Mouse (Mus musculus) CH12.LX (cell line): ENCODE measurements around the gene Xpr1. TPM values are rescaled to one million over a fixed set of nuclear protein-coding genes. Genes with fewer than 3 reads are reported as not detected.

Experiments
- DNase-seq: peaks from one replicate; pipeline ENCODE4 v3.0.0-alpha.2; 2013; ENCODE audit errors: extremely low read depth
- H3K27ac ChIP-seq: 2 replicates; pipeline ENCODE4 v1.5.1; 2012; ENCODE audit warnings: low read depth, mild to moderate bottlenecking, control low read depth, moderate library complexity; ENCODE audit not compliant: insufficient read depth
- H3K27me3 ChIP-seq: replicated peaks from 2 replicates; pipeline ENCODE3; 2012; ENCODE audit warnings: inconsistent platforms
- H3K36me3 ChIP-seq, 2 experiments: replicated peaks in 1 of 2; 2 replicates each; pipeline versions ENCODE3 to v1.6.1; 2012; ENCODE audit warnings: inconsistent platforms in 1 of 2, low read length in 1 of 2, mild to moderate bottlenecking in 1 of 2, mixed read lengths in 1 of 2, moderate library complexity in 1 of 2; ENCODE audit not compliant: control insufficient read depth in 1 of 2, insufficient read depth in 1 of 2
- H3K4me1 ChIP-seq, 2 experiments: 2 replicates each; pipeline ENCODE4 v1.6.1; 2012; ENCODE audit warnings: inconsistent platforms in 1 of 2, moderate library complexity in 1 of 2; ENCODE audit not compliant: insufficient read depth in 2 of 2, control insufficient read depth in 1 of 2
- H3K4me2 ChIP-seq: 2 replicates; pipeline ENCODE4 v1.6.1; 2012; ENCODE audit warnings: low read depth, mild to moderate bottlenecking, control low read depth; ENCODE audit not compliant: poor library complexity, insufficient read depth, severe bottlenecking
- H3K4me3 ChIP-seq, 3 experiments: fragments of 150-350 bp in 1 of 3; sonication (generic) in 1 of 3; replicated peaks in 1 of 3; 2 replicates each; pipeline versions ENCODE3 to v1.5.1; 2011 to 2012; ENCODE audit warnings: low read depth in 2 of 3, low read length in 2 of 3, mild to moderate bottlenecking in 2 of 3, moderate library complexity in 2 of 3, control low read depth in 1 of 3, improper control_type of control experiment in 1 of 3, inconsistent platforms in 1 of 3, mixed read lengths in 1 of 3; ENCODE audit not compliant: poor library complexity in 1 of 3
- H3K79me2 ChIP-seq: replicated peaks from 2 replicates; pipeline ENCODE4 v1.6.1; 2012; ENCODE audit warnings: mild to moderate bottlenecking, moderate library complexity; ENCODE audit not compliant: control insufficient read depth, poor library complexity, insufficient read depth, severe bottlenecking; ENCODE audit errors: extremely low read depth
- H3K9ac ChIP-seq: 2 replicates; pipeline ENCODE4 v1.6.1; 2012; ENCODE audit warnings: low read depth, mild to moderate bottlenecking, control low read depth, moderate library complexity; ENCODE audit not compliant: insufficient read depth
- H3K9me3 ChIP-seq: replicated peaks from 2 replicates; pipeline ENCODE3; 2012; ENCODE audit warnings: low read length, inconsistent platforms, mixed read lengths
- BHLHE40 ChIP-seq: IDR thresholded peaks from 2 replicates; pipeline ENCODE4 v1.6.1; 2011; ENCODE audit warnings: mild to moderate bottlenecking, low read depth, low read length, improper control_type of control experiment
- E2F4 ChIP-seq: IDR thresholded peaks from 2 replicates; pipeline ENCODE4 v1.6.1; 2011; ENCODE audit warnings: low read depth, low read length, improper control_type of control experiment; ENCODE audit not compliant: insufficient replicate concordance
- KAT2A ChIP-seq: IDR thresholded peaks from 2 replicates; pipeline ENCODE4 v1.6.1; 2012; ENCODE audit warnings: low read length, improper control_type of control experiment, inconsistent platforms; ENCODE audit not compliant: insufficient replicate concordance
- MAX ChIP-seq: IDR thresholded peaks from 2 replicates; pipeline ENCODE4 v1.6.1; 2011; ENCODE audit warnings: low read length, improper control_type of control experiment
- MXI1 ChIP-seq: IDR thresholded peaks from 2 replicates; pipeline ENCODE4 v1.6.1; 2011; ENCODE audit warnings: mild to moderate bottlenecking, low read depth, low read length, improper control_type of control experiment
- MYC ChIP-seq: IDR thresholded peaks from 2 replicates; pipeline ENCODE4 v1.6.1; 2011; ENCODE audit warnings: low read depth, mild to moderate bottlenecking, improper control_type of control experiment, low read length
- NRF1 ChIP-seq: IDR thresholded peaks from 2 replicates; pipeline ENCODE4 v1.6.1; 2014; ENCODE audit warnings: low read depth, mild to moderate bottlenecking, inconsistent platforms, low read length, improper control_type of control experiment, moderate library complexity
- PAX5 ChIP-seq: IDR thresholded peaks from 2 replicates; pipeline ENCODE4 v1.6.1; 2012; ENCODE audit warnings: low read length, inconsistent platforms, mixed read lengths
- POLR2A ChIP-seq: IDR thresholded peaks from 2 replicates; pipeline ENCODE4 v1.6.1; 2011; ENCODE audit warnings: low read depth, mild to moderate bottlenecking, improper control_type of control experiment, low read length
- USF1 ChIP-seq: IDR thresholded peaks from 2 replicates; pipeline ENCODE4 v1.6.1; 2014; ENCODE audit warnings: low read depth, mild to moderate bottlenecking, inconsistent platforms, low read length, improper control_type of control experiment
- ZKSCAN1 ChIP-seq: IDR thresholded peaks from 2 replicates; pipeline ENCODE4 v1.6.1; 2012; ENCODE audit warnings: low read depth, inconsistent platforms, low read length, improper control_type of control experiment, borderline replicate concordance
- ZMIZ1 ChIP-seq: IDR thresholded peaks from 2 replicates; pipeline ENCODE4 v1.6.1; 2012; ENCODE audit warnings: low read depth, mild to moderate bottlenecking, inconsistent platforms, low read length, improper control_type of control experiment
- dilution Hi-C: fragments of 300-500 bp; cut with MboI; formaldehyde crosslinking; loops from 2 replicates; pipeline ENCODE4 v1.14.3; 2020; ENCODE audit warnings: low sequenced_read_pairs; ENCODE audit not compliant: extremely low pct_unique_long_range_greater_than_20kb, extremely low pct_ligation_motif_present
- in situ Hi-C: fragments of 300-500 bp; cut with MboI; formaldehyde crosslinking; loops from 3 replicates; pipeline ENCODE4 v1.14.3; 2019; ENCODE audit warnings: low sequenced_read_pairs, low pct_ligation_motif_present, low pct_unique_long_range_greater_than_20kb, mixed read lengths
- polyA plus RNA-seq: library from polyadenylated mRNA; unstranded; fragments of >175 nt; gene quantifications from 2 replicates; pipeline ENCODE4 v1.2.1, GENCODE M21; 2012; ENCODE audit warnings: low read depth; ENCODE audit not compliant: insufficient read length
- total RNA-seq, 2 experiments: library from RNA; depleted of rRNA; stranded (reverse); fragments of 300-350 nt in 1 of 2; fragments of >200 nt in 1 of 2; gene quantifications; 2 replicates each; pipeline ENCODE4 v1.2.3; 2012 to 2014

Xpr1 gene
- total and polyA plus RNA-seq, 3 experiments = 7.7 to 13.1 (median 9.6) TPM

- peaks cover 0 to 13% of the 10 kb centered on the region in 2 experiments; a peak in 3 of 4 replicates for H3K4me1 ChIP-seq
- no peaks in the 10 kb centered on the region for H3K79me2 ChIP-seq
- H3K27ac ChIP-seq = no peak overlapping the region
- H3K9me3 ChIP-seq = no peaks in the 10 kb centered on the region
- TF ChIP-seq KAT2A = no peak
- TF ChIP-seq NRF1 = no peak
- no peak for TF ChIP-seq PAX5
- no peak for TF ChIP-seq USF1
- TF ChIP-seq POLR2A = no peak
- TF ChIP-seq, all 38 proteins: peak for 0
- Histone ChIP-seq H3K9ac (no peak overlapping the region), H3K4me3 (no peak overlapping the region), H3K27me3 (no peaks in the 10 kb centered on the region), H3K36me3 (no peaks in the 10 kb centered on the region), H3K4me2 (no peak overlapping the region)
- dilution Hi-C loops (no loop called here), in situ Hi-C loops (no loop called here)
- DNase-seq = peak; percentile 33
Measured at GRCm38 (mm10) chr1:155425743-155426315, 8.6 kb upstream of the Xpr1 start.

GRCm38 (mm10) chr1:155425285-155425684 lies 8.1 kb upstream of the Xpr1 start:
- no peak for DNase-seq
- in situ Hi-C loops (no loop called here), dilution Hi-C loops (no loop called here)
- no peaks in the 10 kb centered on the region for H3K79me2 ChIP-seq
- no peaks in the 10 kb centered on the region for H3K9me3 ChIP-seq
- no peak overlapping the region for H3K4me2 ChIP-seq
- H3K9ac ChIP-seq = no peak overlapping the region
- TF ChIP-seq E2F4 (no peak), MXI1 (no peak)
- no peak overlapping the region for H3K27ac ChIP-seq
- H3K4me1 ChIP-seq = peaks cover 0 to 13% of the 10 kb centered on the region in 2 experiments; a peak in 3 of 4 replicates
- H3K27me3 ChIP-seq = no peaks in the 10 kb centered on the region
- no peak overlapping the region for H3K4me3 ChIP-seq
- H3K36me3 ChIP-seq = no peaks in the 10 kb centered on the region

GRCm38 (mm10) chr1:155423801-155424200 lies 6.6 kb upstream of the Xpr1 start:
- Histone ChIP-seq H3K4me1 (peaks cover 0 to 13% of the 10 kb centered on the region in 2 experiments; a peak in 3 of 4 replicates), H3K27me3 (no peaks in the 10 kb centered on the region), H3K9me3 (no peaks in the 10 kb centered on the region), H3K27ac (no peak overlapping the region), H3K4me3 (no peak overlapping the region), H3K4me2 (no peak overlapping the region), H3K9ac (no peak overlapping the region), H3K79me2 (no peaks in the 10 kb centered on the region), H3K36me3 (no peaks in the 10 kb centered on the region)
- in situ Hi-C loops = no loop called here
- dilution Hi-C loops = no loop called here
- DNase-seq = no peak
- no peak for TF ChIP-seq BHLHE40
- TF ChIP-seq ZMIZ1 = no peak
- no peak for TF ChIP-seq ZKSCAN1
- TF ChIP-seq MYC = no peak
- no peak for TF ChIP-seq MAX
